Mouse (Mus musculus) midbrain, embryonic 15.5 days (tissue): Measurements from ENCODE around the gene Gm21822. TPM values are rescaled to one million over a fixed set of nuclear protein-coding genes. Genes with fewer than 3 reads are reported as not detected.
"Not testable (repeated sequence)": the region's sequence is repeated elsewhere in the genome, so short reads cannot be mapped to it uniquely, and the experiment has no call there.

Experiments
- ATAC-seq: fragments of 200-750 bp; cut with Nextera tagmentation; replicated peaks from 2 replicates; pipeline ENCODE4 v1.8.0; 2017; ENCODE audit warnings: moderate TSS enrichment
- H3K27ac ChIP-seq: fragments of 300-500 bp; sonication (generic); 2 replicates; pipeline ENCODE4 v1.5.1; 2015; ENCODE audit warnings: mild to moderate bottlenecking, inconsistent platforms
- H3K27me3 ChIP-seq: fragments of 300-500 bp; sonication (generic); replicated peaks from 2 replicates; pipeline ENCODE4 v1.6.1; 2015; ENCODE audit warnings: inconsistent platforms
- H3K36me3 ChIP-seq: fragments of 300-500 bp; sonication (generic); replicated peaks from 2 replicates; pipeline ENCODE4 v1.6.1; 2015; ENCODE audit warnings: inconsistent platforms
- H3K4me1 ChIP-seq: fragments of 300-500 bp; sonication (generic); 2 replicates; pipeline ENCODE4 v1.6.1; 2015; ENCODE audit warnings: inconsistent platforms
- H3K4me2 ChIP-seq: fragments of 300-500 bp; sonication (generic); 2 replicates; pipeline ENCODE4 v1.6.1; 2015; ENCODE audit warnings: inconsistent platforms, mild to moderate bottlenecking, moderate library complexity
- H3K4me3 ChIP-seq: fragments of 300-500 bp; sonication (generic); 2 replicates; pipeline ENCODE4 v1.5.1; 2015; ENCODE audit warnings: mild to moderate bottlenecking, inconsistent platforms
- H3K9ac ChIP-seq: fragments of 300-500 bp; sonication (generic); 2 replicates; pipeline ENCODE4 v1.6.1; 2015; ENCODE audit warnings: mild to moderate bottlenecking, inconsistent platforms
- H3K9me3 ChIP-seq: fragments of 300-500 bp; sonication (generic); 2 replicates; pipeline ENCODE4 v1.6.1; 2016; ENCODE audit warnings: inconsistent platforms
- WGBS: fragments of 180-500 bp; shearing (Covaris S2); methylation state at CpG from one replicate; pipeline ENCODE4 v1.1.7; 2015; ENCODE audit warnings: mixed read lengths; 5-methylcytosine and 5-hydroxymethylcytosine counted together
- polyA plus RNA-seq: library from polyadenylated mRNA; unstranded; fragments of >200 nt; fragmentation: Nextera tagmentation; extraction: Ambion mirVana; gene quantifications from 2 replicates; pipeline ENCODE4 v1.2.1, GENCODE M21; 2015

The Gm21822 gene
- not detected in 2 replicates for polyA plus RNA-seq

- no CpG with 5 or more reads among the region's 3 CpGs for WGBS
Observed at GRCm38 (mm10) chrY:18654182-18654581, at the start of gene Gm21822. Gene Gm21822 (plus strand): TSS chrY:18654482.

More at GRCm38 (mm10) chrY:18654182-18654581, at the start of gene Gm21822:
- not testable (repeated sequence) for H3K36me3 ChIP-seq, H3K4me3 ChIP-seq, H3K4me1 ChIP-seq, H3K27ac ChIP-seq, H3K27me3 ChIP-seq, H3K4me2 ChIP-seq, H3K9me3 ChIP-seq, H3K9ac ChIP-seq, ATAC-seq
